Mouse (Mus musculus): ENCODE results near the gene Nudt9. TPM values are rescaled to one million over a fixed set of nuclear protein-coding genes. Genes with fewer than 3 reads are reported as not detected.

Nudt9 gene
- polyA plus RNA-seq, 1 experiment from 2014 or later, result 49.9 TPM

DNA sequence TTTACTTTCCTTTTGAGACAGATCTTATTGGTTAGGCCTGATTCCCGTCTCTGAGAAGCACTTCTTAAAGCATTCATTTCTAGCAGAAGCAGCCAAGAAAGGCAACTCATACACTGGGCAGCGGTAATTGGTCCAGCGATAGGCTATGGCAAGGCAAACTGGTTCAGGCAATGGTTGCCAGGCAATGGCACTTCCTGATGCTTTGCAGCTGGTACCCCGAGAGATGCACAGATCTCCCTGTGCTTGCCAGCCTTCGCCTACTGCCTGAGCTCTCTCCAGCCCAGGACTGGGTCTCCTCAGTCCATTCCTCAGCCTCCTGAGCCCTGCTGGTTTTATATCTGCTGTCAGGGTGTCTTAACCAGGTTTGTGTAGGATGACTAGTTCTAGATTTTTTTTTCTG, 14.3 kb downstream of the Nudt9 start:
- H3K4me2 ChIP-seq, result no peak overlapping the region
- no peaks in the 10 kb centered on the region for H3K9me3 ChIP-seq (replicated peaks)
- H3K36me3 ChIP-seq, result peaks cover 54% of the 10 kb centered on the region
- no peaks in the 10 kb centered on the region for H3K27me3 ChIP-seq
- WGBS, result 92% methylated on average over 5 of the region's 5 CpGs
- ATAC-seq (replicated peaks; ENCODE audit: insufficient number of reproducible peaks, insufficient read depth, low FRiP score, low read depth), result no peak
- H3K27ac ChIP-seq, result no peak overlapping the region
- no peak overlapping the region for H3K9ac ChIP-seq
- no peaks in the 10 kb centered on the region for H3K4me1 ChIP-seq (replicated peaks)
- no peak overlapping the region for H3K4me3 ChIP-seq

GRCm38 (mm10) chr5:104061936-104062772, 16.0 kb downstream of the Nudt9 start:
- Histone ChIP-seq H3K4me3 (no peak overlapping the region), H3K9ac (no peak overlapping the region), H3K9me3 (replicated peaks) (no peaks in the 10 kb centered on the region), H3K27me3 (no peaks in the 10 kb centered on the region), H3K36me3 (peaks cover 54% of the 10 kb centered on the region), H3K4me1 (replicated peaks) (no peaks in the 10 kb centered on the region), H3K4me2 (no peak overlapping the region), H3K27ac (no peak overlapping the region)
- 86% methylated on average over 13 of the region's 13 CpGs for WGBS
- ATAC-seq (replicated peaks; ENCODE audit: insufficient number of reproducible peaks, insufficient read depth, low FRiP score, low read depth), result no peak

DNA sequence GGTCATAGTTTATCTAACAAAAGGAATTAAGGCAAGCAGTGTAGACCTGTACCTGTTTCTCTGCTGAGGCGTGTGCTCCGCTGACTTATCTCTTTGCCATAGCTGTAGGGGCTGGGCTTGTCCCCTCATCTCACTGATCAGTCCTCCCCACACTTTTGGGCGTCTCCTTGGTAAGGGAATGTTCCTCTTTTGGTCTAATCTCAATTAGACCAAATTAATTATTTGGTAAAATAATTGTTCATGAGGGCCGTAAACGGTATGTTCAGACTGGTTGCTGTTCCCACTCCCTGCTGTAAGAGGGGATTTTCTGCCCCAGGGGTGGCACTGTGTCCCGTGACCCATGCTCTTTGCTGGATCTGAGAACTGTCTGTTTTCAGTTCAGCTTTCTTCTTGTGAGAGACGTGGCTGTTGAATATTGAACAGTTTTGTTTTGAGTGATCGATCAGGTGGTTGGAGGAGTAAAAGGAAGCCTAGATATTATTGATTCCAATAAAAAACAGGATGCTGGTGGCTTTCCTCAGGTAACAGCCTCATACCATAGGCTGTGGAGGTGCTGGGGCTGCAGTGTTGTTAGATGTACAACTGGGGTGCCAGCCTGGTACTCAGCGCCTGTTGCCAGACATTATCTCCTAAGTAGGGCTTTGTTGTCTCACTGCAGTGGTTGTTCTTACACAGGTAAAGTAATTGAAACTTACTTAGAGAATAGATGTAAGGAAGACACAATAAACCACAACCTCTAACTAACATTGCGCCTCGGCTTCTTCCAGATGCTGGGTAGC, 16.9 kb downstream of the Nudt9 start:
- H3K4me1 ChIP-seq (replicated peaks), result no peaks in the 10 kb centered on the region
- H3K4me2 ChIP-seq, result no peak overlapping the region
- no peaks in the 10 kb centered on the region for H3K27me3 ChIP-seq
- no peak overlapping the region for H3K9ac ChIP-seq
- no peak for ATAC-seq (replicated peaks; ENCODE audit: insufficient number of reproducible peaks, insufficient read depth, low FRiP score, low read depth)
- H3K9me3 ChIP-seq (replicated peaks), result no peaks in the 10 kb centered on the region
- no peak overlapping the region for H3K27ac ChIP-seq
- WGBS, result 93% methylated on average over 11 of the region's 11 CpGs
- peaks cover 54% of the 10 kb centered on the region for H3K36me3 ChIP-seq
- no peak overlapping the region for H3K4me3 ChIP-seq

GRCm38 (mm10) chr5:104068751-104069150, 22.6 kb downstream of the Nudt9 start:
- 77% methylated on average over 7 of the region's 7 CpGs for WGBS
- no peak for ATAC-seq (replicated peaks; ENCODE audit: insufficient number of reproducible peaks, insufficient read depth, low FRiP score, low read depth)
- no peaks in the 10 kb centered on the region for H3K27me3 ChIP-seq
- H3K27ac ChIP-seq, result no peak overlapping the region
- no peak overlapping the region for H3K4me2 ChIP-seq
- 0 out of 2 replicates have a peak, but pooled peaks cover 4% of the 10 kb centered on the region for H3K4me1 ChIP-seq (replicated peaks)
- no peaks in the 10 kb centered on the region for H3K9me3 ChIP-seq (replicated peaks)
- H3K36me3 ChIP-seq, result peaks cover 10% of the 10 kb centered on the region
- H3K4me3 ChIP-seq, result no peak overlapping the region
- no peak overlapping the region for H3K9ac ChIP-seq

DNA sequence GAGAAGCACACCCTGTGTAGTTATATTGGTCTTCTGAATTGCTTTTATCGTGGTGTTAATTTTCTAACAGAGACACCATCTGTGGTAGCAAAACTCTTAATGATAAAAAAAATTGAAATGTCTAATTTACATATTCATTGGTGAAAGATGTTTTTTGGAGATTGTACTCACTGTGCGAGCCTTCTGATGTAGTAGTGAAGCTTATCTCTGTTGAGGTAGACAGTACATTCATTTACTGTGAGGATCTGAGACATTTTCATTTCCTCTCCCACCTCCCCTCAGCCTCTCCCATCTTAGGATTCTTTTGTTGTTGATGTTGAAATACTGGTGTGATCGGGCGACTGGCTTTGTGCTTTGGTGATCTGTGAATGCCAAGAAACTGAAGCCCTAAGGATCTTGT, 24.9 kb downstream of the Nudt9 start:
- ATAC-seq (replicated peaks; ENCODE audit: insufficient number of reproducible peaks, insufficient read depth, low FRiP score, low read depth), result no peak
- Histone ChIP-seq H3K36me3 (no peaks in the 10 kb centered on the region), H3K4me1 (replicated peaks) (0 out of 2 replicates have a peak, but pooled peaks cover 4% of the 10 kb centered on the region), H3K4me3 (no peak overlapping the region), H3K9me3 (replicated peaks) (no peaks in the 10 kb centered on the region), H3K4me2 (no peak overlapping the region), H3K9ac (no peak overlapping the region), H3K27ac (no peak overlapping the region), H3K27me3 (no peaks in the 10 kb centered on the region)
- 64% methylated on average over 4 of the region's 4 CpGs for WGBS

- H3K9ac ChIP-seq, result no peak overlapping the region
- H3K36me3 ChIP-seq, result no peaks in the 10 kb centered on the region
- ATAC-seq (replicated peaks; ENCODE audit: insufficient number of reproducible peaks, insufficient read depth, low FRiP score, low read depth), result peak; percentile 92
- H3K4me2 ChIP-seq, result peak overlapping the region; percentile 9; the same call in 1 of the 2 replicates
- H3K4me1 ChIP-seq (replicated peaks), result 0 out of 2 replicates have a peak, but pooled peaks cover 4% of the 10 kb centered on the region
- peak overlapping the region; percentile 54 for H3K27ac ChIP-seq
- no peak overlapping the region for H3K4me3 ChIP-seq
- H3K9me3 ChIP-seq (replicated peaks), result no peaks in the 10 kb centered on the region
- WGBS, result 30% methylated on average over 6 of the region's 8 CpGs
- no peaks in the 10 kb centered on the region for H3K27me3 ChIP-seq
Measured at GRCm38 (mm10) chr5:104072272-104072886, 26.3 kb downstream of the Nudt9 start.

DNA sequence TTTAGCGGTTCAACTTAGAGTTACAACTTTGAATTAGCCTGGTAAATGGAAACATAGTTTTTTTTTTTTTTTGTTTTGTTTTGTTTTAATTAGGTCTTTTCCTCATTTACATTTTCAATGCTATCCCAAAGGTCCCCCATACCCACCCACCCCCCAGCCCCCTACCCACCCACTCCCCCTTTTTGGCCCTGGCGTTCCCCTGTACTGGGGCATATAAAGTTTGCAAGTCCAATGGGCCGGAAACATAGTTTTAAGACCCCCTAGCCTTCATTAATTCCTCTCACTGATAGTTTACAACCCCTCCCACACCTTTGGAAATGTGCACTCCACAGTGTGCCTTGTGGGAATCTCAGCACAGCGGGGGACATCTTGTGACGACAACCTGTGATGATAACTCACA, 27.5 kb downstream of the Nudt9 start:
- no peak overlapping the region for H3K4me2 ChIP-seq
- no peak overlapping the region for H3K27ac ChIP-seq
- H3K9ac ChIP-seq, result no peak overlapping the region
- no peak overlapping the region for H3K4me3 ChIP-seq
- H3K9me3 ChIP-seq (replicated peaks), result no peaks in the 10 kb centered on the region
- peak; percentile 90 for ATAC-seq (replicated peaks; ENCODE audit: insufficient number of reproducible peaks, insufficient read depth, low FRiP score, low read depth)
- 79% methylated on average over 5 of the region's 5 CpGs for WGBS
- 0 out of 2 replicates have a peak, but pooled peaks cover 4% of the 10 kb centered on the region for H3K4me1 ChIP-seq (replicated peaks)
- H3K36me3 ChIP-seq, result no peaks in the 10 kb centered on the region
- H3K27me3 ChIP-seq, result no peaks in the 10 kb centered on the region

- Histone ChIP-seq H3K27ac (no peak overlapping the region), H3K27me3 (no peaks in the 10 kb centered on the region), H3K36me3 (no peaks in the 10 kb centered on the region), H3K4me1 (replicated peaks) (0 out of 2 replicates have a peak, but pooled peaks cover 4% of the 10 kb centered on the region), H3K9ac (no peak overlapping the region), H3K4me2 (peak overlapping the region; percentile 21; the same call in 1 of the 2 replicates), H3K9me3 (replicated peaks) (no peaks in the 10 kb centered on the region), H3K4me3 (no peak overlapping the region)
- 27% methylated on average over 12 of the region's 12 CpGs for WGBS
- ATAC-seq (replicated peaks; ENCODE audit: insufficient number of reproducible peaks, insufficient read depth, low FRiP score, low read depth), result no peak
Measured at GRCm38 (mm10) chr5:104074388-104074787, 28.3 kb downstream of the Nudt9 start.

DNA sequence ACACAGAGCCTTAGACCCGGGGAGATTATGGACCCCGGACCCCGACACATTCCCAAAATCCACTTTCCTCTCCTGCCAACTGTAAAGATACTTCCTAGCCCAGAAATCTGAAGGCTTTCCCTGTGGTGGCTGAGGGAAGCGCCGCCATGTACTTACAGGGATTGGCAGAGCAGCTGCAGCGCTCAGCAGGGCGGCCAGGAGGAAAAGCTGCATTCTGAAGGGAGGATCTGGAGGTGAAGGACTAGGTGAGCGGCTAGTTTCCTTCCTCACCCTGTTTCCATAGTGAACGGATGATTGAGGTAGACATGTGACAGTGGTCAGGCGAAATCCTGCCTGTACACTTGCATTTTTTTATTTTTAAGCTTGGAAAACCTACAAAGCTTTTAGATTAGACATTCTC, 30.3 kb downstream of the Nudt9 start:
- H3K27ac ChIP-seq, result no peak overlapping the region
- H3K9ac ChIP-seq, result no peak overlapping the region
- no peaks in the 10 kb centered on the region for H3K27me3 ChIP-seq
- H3K4me2 ChIP-seq, result no peak overlapping the region
- no peaks in the 10 kb centered on the region for H3K36me3 ChIP-seq
- ATAC-seq (replicated peaks; ENCODE audit: insufficient number of reproducible peaks, insufficient read depth, low FRiP score, low read depth), result no peak
- no peak overlapping the region for H3K4me3 ChIP-seq
- WGBS, result 27% methylated on average over 10 of the region's 10 CpGs
- no peaks in the 10 kb centered on the region for H3K9me3 ChIP-seq (replicated peaks)
- 0 out of 2 replicates have a peak, but pooled peaks cover 4% of the 10 kb centered on the region for H3K4me1 ChIP-seq (replicated peaks)

- H3K4me2 ChIP-seq, result no peak within 1 kb of the TSS
Measured at GRCm38 (mm10) chr5:104077508-104077907, 31.4 kb downstream of the Nudt9 start, which contains the start of gene Gm17660. Gm17660 (minus strand) TSS chr5:104077608.

GRCm38 (mm10) chr5:104080736-104081135, 34.6 kb downstream of the Nudt9 start:
- no peak overlapping the region for H3K27ac ChIP-seq
- no peaks in the 10 kb centered on the region for H3K4me1 ChIP-seq (replicated peaks)
- H3K27me3 ChIP-seq, result no peaks in the 10 kb centered on the region
- no peaks in the 10 kb centered on the region for H3K9me3 ChIP-seq (replicated peaks)
- no peak for ATAC-seq (replicated peaks; ENCODE audit: insufficient number of reproducible peaks, insufficient read depth, low FRiP score, low read depth)
- H3K9ac ChIP-seq, result no peak overlapping the region
- H3K36me3 ChIP-seq, result no peaks in the 10 kb centered on the region
- H3K4me3 ChIP-seq, result no peak overlapping the region
- no peak overlapping the region for H3K4me2 ChIP-seq
- WGBS, result 79% methylated on average over 6 of the region's 6 CpGs

More at GRCm38 (mm10) chr5:104077508-104077907, 31.4 kb downstream of the Nudt9 start, which contains the start of gene Gm17660:
- Histone ChIP-seq H3K4me3 (no peak within 1 kb of the TSS), H3K36me3 (no peaks in the 10 kb centered on the region), H3K4me1 (replicated peaks) (0 out of 2 replicates have a peak, but pooled peaks cover 3% of the 10 kb centered on the region), H3K27ac (no peak within 1 kb of the TSS), H3K9me3 (replicated peaks) (no peaks in the 10 kb centered on the region), H3K9ac (no peak within 1 kb of the TSS), H3K27me3 (no peaks in the 10 kb centered on the region)
- no peak for ATAC-seq (replicated peaks; ENCODE audit: insufficient number of reproducible peaks, insufficient read depth, low FRiP score, low read depth)
- 87% methylated on average over 7 of the region's 7 CpGs for WGBS

Data from heart, embryonic 15.5 days (tissue).